Mouse (Mus musculus): ENCODE results near the gene Itpa.

Itpa gene

GRCm38 (mm10) chr2:130697821-130698266 lies 30.4 kb downstream of the Itpa start:
- TF ChIP-seq POU5F1 (IDR thresholded peaks at IDR 0.05; ENCODE audit: borderline replicate concordance, low read length) (no peak; the same call in 1 of the 2 replicates), CTCF (conservative IDR thresholded peaks at IDR 0.05; ENCODE audit: low read length) (no peak), NANOG (IDR thresholded peaks at IDR 0.05; ENCODE audit: borderline replicate concordance, low read length) (no peak)
- peaks cover 6% of the 10 kb centered on the region for H3K36me3 ChIP-seq (ENCODE audit: insufficient read depth, low read length)
- H3K4me3 ChIP-seq (replicated peaks; ENCODE audit: low read length), result peak overlapping the region; percentile 92
- peaks cover 20% of the 10 kb centered on the region for H3K27me3 ChIP-seq (ENCODE audit: insufficient read depth, low read length)
- H3K4me1 ChIP-seq (replicated peaks; ENCODE audit: low read depth, low read length), result peaks cover 48% of the 10 kb centered on the region
- no peaks in the 10 kb centered on the region for H3K9me3 ChIP-seq (ENCODE audit: low read length)

GRCm38 (mm10) chr2:130704040-130705001 lies 36.9 kb downstream of the Itpa start:
- Histone ChIP-seq H3K4me3 (replicated peaks; ENCODE audit: low read length) (peak overlapping the region; percentile 21; the same call in 1 of the 2 replicates), H3K4me1 (replicated peaks; ENCODE audit: low read depth, low read length) (peaks cover 37% of the 10 kb centered on the region), H3K9me3 (ENCODE audit: low read length) (no peaks in the 10 kb centered on the region), H3K27me3 (ENCODE audit: insufficient read depth, low read length) (no peaks in the 10 kb centered on the region; the same call in 1 of the 2 replicates), H3K36me3 (ENCODE audit: insufficient read depth, low read length) (peaks cover 6% of the 10 kb centered on the region)
- TF ChIP-seq CTCF (conservative IDR thresholded peaks at IDR 0.05; ENCODE audit: low read length) (no peak), NANOG (IDR thresholded peaks at IDR 0.05; ENCODE audit: borderline replicate concordance, low read length) (no peak)

GRCm38 (mm10) chr2:130705178-130705577 lies 37.8 kb downstream of the Itpa start:
- Histone ChIP-seq H3K4me3 (replicated peaks; ENCODE audit: low read length) (0 out of 2 replicates have a peak overlapping the region, but pooled peaks have one; percentile 1), H3K27me3 (ENCODE audit: insufficient read depth, low read length) (no peaks in the 10 kb centered on the region), H3K4me1 (replicated peaks; ENCODE audit: low read depth, low read length) (peaks cover 37% of the 10 kb centered on the region), H3K36me3 (ENCODE audit: insufficient read depth, low read length) (peaks cover 2% of the 10 kb centered on the region), H3K9me3 (ENCODE audit: low read length) (no peaks in the 10 kb centered on the region)
- TF ChIP-seq NANOG (IDR thresholded peaks at IDR 0.05; ENCODE audit: borderline replicate concordance, low read length) (no peak), CTCF (conservative IDR thresholded peaks at IDR 0.05; ENCODE audit: low read length) (0 out of 2 replicates have a peak, but pooled peaks have one; percentile 13)

GRCm38 (mm10) chr2:130706602-130707001 lies 39.2 kb downstream of the Itpa start:
- peaks cover 37% of the 10 kb centered on the region for H3K4me1 ChIP-seq (replicated peaks; ENCODE audit: low read depth, low read length)
- H3K4me3 ChIP-seq (replicated peaks; ENCODE audit: low read length), result no peak overlapping the region
- no peaks in the 10 kb centered on the region for H3K9me3 ChIP-seq (ENCODE audit: low read length)
- H3K27me3 ChIP-seq (ENCODE audit: insufficient read depth, low read length), result no peaks in the 10 kb centered on the region
- TF ChIP-seq NANOG (IDR thresholded peaks at IDR 0.05; ENCODE audit: borderline replicate concordance, low read length) (no peak), POU5F1 (IDR thresholded peaks at IDR 0.05; ENCODE audit: borderline replicate concordance, low read length) (no peak), CTCF (conservative IDR thresholded peaks at IDR 0.05; ENCODE audit: low read length) (no peak)
- H3K36me3 ChIP-seq (ENCODE audit: insufficient read depth, low read length), result 0 out of 2 replicates have a peak, but pooled peaks cover 5% of the 10 kb centered on the region

GRCm38 (mm10) chr2:130707057-130707456 lies 39.6 kb downstream of the Itpa start:
- peaks cover 37% of the 10 kb centered on the region for H3K4me1 ChIP-seq (replicated peaks; ENCODE audit: low read depth, low read length)
- H3K4me3 ChIP-seq (replicated peaks; ENCODE audit: low read length), result no peak overlapping the region

GRCm38 (mm10) chr2:130717951-130718350 lies 50.5 kb downstream of the Itpa start:
- no peak for TF ChIP-seq POU5F1 (IDR thresholded peaks at IDR 0.05; ENCODE audit: borderline replicate concordance, low read length)
- TF ChIP-seq NANOG (IDR thresholded peaks at IDR 0.05; ENCODE audit: borderline replicate concordance, low read length), result no peak
- no peak for TF ChIP-seq CTCF (conservative IDR thresholded peaks at IDR 0.05; ENCODE audit: low read length)
- no peaks in the 10 kb centered on the region for H3K27me3 ChIP-seq (ENCODE audit: insufficient read depth, low read length)

More at GRCm38 (mm10) chr2:130707057-130707456, 39.6 kb downstream of the Itpa start:
- Histone ChIP-seq H3K9me3 (ENCODE audit: low read length) (no peaks in the 10 kb centered on the region), H3K27me3 (ENCODE audit: insufficient read depth, low read length) (no peaks in the 10 kb centered on the region), H3K36me3 (ENCODE audit: insufficient read depth, low read length) (peaks cover 7% of the 10 kb centered on the region; the same call in 1 of the 2 replicates)
- TF ChIP-seq CTCF (conservative IDR thresholded peaks at IDR 0.05; ENCODE audit: low read length) (no peak), NANOG (IDR thresholded peaks at IDR 0.05; ENCODE audit: borderline replicate concordance, low read length) (no peak), POU5F1 (IDR thresholded peaks at IDR 0.05; ENCODE audit: borderline replicate concordance, low read length) (no peak)

GRCm38 (mm10) chr2:130724369-130724768 lies 57.0 kb downstream of the Itpa start:
- no peak for TF ChIP-seq CTCF (conservative IDR thresholded peaks at IDR 0.05; ENCODE audit: low read length)
- no peak for TF ChIP-seq NANOG (IDR thresholded peaks at IDR 0.05; ENCODE audit: borderline replicate concordance, low read length)
- no peak for TF ChIP-seq POU5F1 (IDR thresholded peaks at IDR 0.05; ENCODE audit: borderline replicate concordance, low read length)
- peaks cover 4% of the 10 kb centered on the region for H3K9me3 ChIP-seq (ENCODE audit: low read length)
- no peaks in the 10 kb centered on the region for H3K27me3 ChIP-seq (ENCODE audit: insufficient read depth, low read length)
- H3K4me3 ChIP-seq (replicated peaks; ENCODE audit: low read length), result no peak overlapping the region
- no peaks in the 10 kb centered on the region for H3K4me1 ChIP-seq (replicated peaks; ENCODE audit: low read depth, low read length)
- peaks cover 18% of the 10 kb centered on the region for H3K36me3 ChIP-seq (ENCODE audit: insufficient read depth, low read length)

More at GRCm38 (mm10) chr2:130717951-130718350, 50.5 kb downstream of the Itpa start:
- H3K36me3 ChIP-seq (ENCODE audit: insufficient read depth, low read length), result peaks cover 8% of the 10 kb centered on the region
- no peak overlapping the region for H3K4me3 ChIP-seq (replicated peaks; ENCODE audit: low read length)
- peaks cover 20% of the 10 kb centered on the region for H3K4me1 ChIP-seq (replicated peaks; ENCODE audit: low read depth, low read length)
- H3K9me3 ChIP-seq (ENCODE audit: low read length), result no peaks in the 10 kb centered on the region

GRCm38 (mm10) chr2:130727752-130728151 lies 60.3 kb downstream of the Itpa start:
- Histone ChIP-seq H3K4me3 (replicated peaks; ENCODE audit: low read length) (no peak overlapping the region), H3K9me3 (ENCODE audit: low read length) (peaks cover 7% of the 10 kb centered on the region), H3K27me3 (ENCODE audit: insufficient read depth, low read length) (no peaks in the 10 kb centered on the region), H3K4me1 (replicated peaks; ENCODE audit: low read depth, low read length) (no peaks in the 10 kb centered on the region), H3K36me3 (ENCODE audit: insufficient read depth, low read length) (peaks cover 25% of the 10 kb centered on the region)
- TF ChIP-seq POU5F1 (IDR thresholded peaks at IDR 0.05; ENCODE audit: borderline replicate concordance, low read length) (no peak), CTCF (conservative IDR thresholded peaks at IDR 0.05; ENCODE audit: low read length) (no peak), NANOG (IDR thresholded peaks at IDR 0.05; ENCODE audit: borderline replicate concordance, low read length) (no peak)

All from E14TG2a.4 (cell line).